8 mouse cellular contexts compared by ENCODE assay signal in the genomic region with DNA sequence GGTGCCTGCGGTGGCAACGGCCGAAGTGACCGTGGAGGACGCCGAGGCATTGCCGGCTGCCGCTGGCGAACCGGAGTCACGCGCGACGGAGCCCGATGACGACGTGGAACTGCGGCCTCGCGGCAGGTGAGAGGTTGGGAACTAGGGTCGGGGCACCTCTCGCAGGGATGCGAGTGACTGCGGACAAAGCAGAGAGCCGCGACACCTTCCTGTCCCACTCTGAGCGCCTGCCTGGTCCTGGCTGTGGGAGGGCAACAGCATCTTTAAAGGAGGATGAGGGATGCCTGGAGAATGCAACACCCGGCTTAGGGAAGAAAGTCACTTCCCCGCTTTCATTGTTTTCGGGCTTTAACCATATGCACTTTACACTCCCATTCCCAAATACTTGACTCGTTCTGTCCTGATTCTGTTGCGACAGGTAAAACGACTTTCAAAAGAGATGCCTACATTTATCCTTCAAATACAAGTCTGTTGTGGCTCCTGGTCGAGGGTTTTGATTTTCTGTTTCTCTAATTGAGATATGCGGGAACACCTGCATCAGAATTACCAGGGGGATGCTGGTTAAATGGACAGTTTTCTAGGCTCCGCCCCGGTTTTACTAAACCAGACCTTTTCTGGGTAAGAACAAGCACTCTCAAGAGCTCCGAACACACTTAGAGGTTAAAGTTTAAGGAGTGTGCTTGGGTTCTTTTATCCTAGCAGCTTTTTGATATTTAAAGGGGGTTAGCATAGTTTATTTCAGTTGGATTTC. TPM values are rescaled to one million over a fixed set of nuclear protein-coding genes. Genes with fewer than 3 reads are reported as not detected.
DNase-seq lines count a peak whose midpoint lies in the region; ATAC-seq lines count a peak whose summit lies in the region.

No protein-coding gene starts in this region.

- H3K27ac ChIP-seq in embryonic facial prominence, embryonic 14.5 days (replicated peaks; ENCODE audit: low read depth, low read length): peak overlapping the region; percentile 88
- H3K27ac ChIP-seq in intestine, embryonic 14.5 days (ENCODE audit: low read depth): peak overlapping the region; percentile 63
- peak overlapping the region; percentile 89 for H3K27ac ChIP-seq in midbrain, embryonic 12.5 days (replicated peaks)

- peak; percentile 33 for DNase-seq in embryo, embryonic 10 days (ENCODE audit: low spot score)
- no peak for DNase-seq in embryo, embryonic 9.5 days (ENCODE audit: extremely low spot score)
- DNase-seq in right cerebral cortex, adult 18-20 months: peak; percentile 34
- DNase-seq in right cerebral cortex, postnatal 4 days: no peak
- no peak for DNase-seq in embryonic facial prominence, embryonic 14.5 days (ENCODE audit: low spot score)
- peak; percentile 77 for DNase-seq in intestine, embryonic 14.5 days (ENCODE audit: low spot score)

- WGBS in embryonic facial prominence, embryonic 14.5 days: 1% methylated on average over 32 of the region's 38 CpGs
- under 1% methylated on average over 38 of the region's 38 CpGs for WGBS in intestine, embryonic 14.5 days
- WGBS in midbrain, embryonic 12.5 days: 1% methylated on average over 38 of the region's 38 CpGs

- no peaks in the 10 kb centered on the region for H3K36me3 ChIP-seq in embryonic facial prominence, embryonic 14.5 days (ENCODE audit: control insufficient read depth, insufficient read depth, low read length)
- 0 out of 2 replicates have a peak, but pooled peaks cover 5% of the 10 kb centered on the region for H3K36me3 ChIP-seq in intestine, embryonic 14.5 days (ENCODE audit: control insufficient read depth, insufficient read depth, low read length)
- H3K36me3 ChIP-seq in midbrain, embryonic 12.5 days: no peaks in the 10 kb centered on the region

- peak overlapping the region; percentile 72 for H3K4me2 ChIP-seq in embryonic facial prominence, embryonic 14.5 days (ENCODE audit: low read depth, low read length)
- peak overlapping the region; percentile 73 for H3K4me2 ChIP-seq in intestine, embryonic 14.5 days (ENCODE audit: low read length)
- H3K4me2 ChIP-seq in midbrain, embryonic 12.5 days (replicated peaks): peak overlapping the region; percentile 78

- peaks cover 28% of the 10 kb centered on the region for H3K4me1 ChIP-seq in embryonic facial prominence, embryonic 14.5 days (ENCODE audit: control insufficient read depth, insufficient read depth, low read length)
- peaks cover 30% of the 10 kb centered on the region for H3K4me1 ChIP-seq in intestine, embryonic 14.5 days (replicated peaks; ENCODE audit: control insufficient read depth, insufficient read depth, low read length)
- peaks cover 30% of the 10 kb centered on the region for H3K4me1 ChIP-seq in midbrain, embryonic 12.5 days

- H3K27me3 ChIP-seq in embryonic facial prominence, embryonic 14.5 days (replicated peaks; ENCODE audit: control insufficient read depth, insufficient read depth, low read length): no peaks in the 10 kb centered on the region
- H3K27me3 ChIP-seq in intestine, embryonic 14.5 days (replicated peaks; ENCODE audit: control insufficient read depth, insufficient read depth, low read length): no peaks in the 10 kb centered on the region
- H3K27me3 ChIP-seq in midbrain, embryonic 12.5 days: no peaks in the 10 kb centered on the region

- no peaks in the 10 kb centered on the region for H3K9me3 ChIP-seq in embryonic facial prominence, embryonic 14.5 days (ENCODE audit: control insufficient read depth, low read length)
- H3K9me3 ChIP-seq in intestine, embryonic 14.5 days (ENCODE audit: control insufficient read depth, low read length): no peaks in the 10 kb centered on the region
- no peaks in the 10 kb centered on the region for H3K9me3 ChIP-seq in midbrain, embryonic 12.5 days

- ATAC-seq in embryonic facial prominence, embryonic 14.5 days (ENCODE audit: low read depth): no peak
- ATAC-seq in intestine, embryonic 14.5 days (replicated peaks; ENCODE audit: low FRiP score, low TSS enrichment, low read depth): no peak
- ATAC-seq in midbrain, embryonic 12.5 days (ENCODE audit: low FRiP score, low read depth): no peak
- no peak for ATAC-seq in monocyte, adult 5-6 weeks (replicated peaks; ENCODE audit: insufficient number of reproducible peaks, low FRiP score, low TSS enrichment, poor library complexity, severe bottlenecking)

- H3K9ac ChIP-seq in embryonic facial prominence, embryonic 14.5 days (ENCODE audit: low read depth, low read length): peak overlapping the region; percentile 88
- H3K9ac ChIP-seq in intestine, embryonic 14.5 days (ENCODE audit: low read length): peak overlapping the region; percentile 81
- peak overlapping the region; percentile 86 for H3K9ac ChIP-seq in midbrain, embryonic 12.5 days (replicated peaks)

- peak overlapping the region; percentile 93 for H3K4me3 ChIP-seq in embryonic facial prominence, embryonic 14.5 days (ENCODE audit: low read depth, low read length)
- peak overlapping the region; percentile 97 for H3K4me3 ChIP-seq in intestine, embryonic 14.5 days (ENCODE audit: low read depth, low read length)
- peak overlapping the region; percentile 91 for H3K4me3 ChIP-seq in midbrain, embryonic 12.5 days

RNA-seq across cellular contexts. Expression of a gene that starts 0.8 kb away (rescaled TPM):
- polyA plus RNA-seq in embryonic facial prominence, embryonic 14.5 days (2014; fragmentation: Nextera tagmentation; extraction: Ambion mirVana): 13.0 and 15.9 TPM in 2 replicates
- polyA plus RNA-seq in intestine, embryonic 14.5 days (2014; fragmentation: Nextera tagmentation; extraction: Ambion mirVana): 7.3 and 8.2 TPM in 2 replicates
- polyA plus RNA-seq in midbrain, embryonic 12.5 days (2016; fragmentation: Nextera tagmentation; extraction: Ambion mirVana): 14.4 and 15.6 TPM in 2 replicates
- 43.7 to 49.5 TPM (median 48.6 TPM) in 3 replicates for total RNA-seq in monocyte, adult 5-6 weeks (2017)

RNA-seq across cellular contexts. Expression of a gene that starts 53.0 kb away (rescaled TPM):
- 3.0 and 3.3 TPM in 2 replicates for polyA plus RNA-seq in embryonic facial prominence, embryonic 14.5 days (2014; fragmentation: Nextera tagmentation; extraction: Ambion mirVana)
- 4.8 and 6.1 TPM in 2 replicates for polyA plus RNA-seq in intestine, embryonic 14.5 days (2014; fragmentation: Nextera tagmentation; extraction: Ambion mirVana)
- 2.4 and 3.9 TPM in 2 replicates for polyA plus RNA-seq in midbrain, embryonic 12.5 days (2016; fragmentation: Nextera tagmentation; extraction: Ambion mirVana)
- 52.8 to 74.0 TPM (median 63.0 TPM) in 3 replicates for total RNA-seq in monocyte, adult 5-6 weeks (2017)

Comparison
In these comparisons a context has a peak if more than half of its experiments do, and no peak if none do; other contexts are left out.
1. DNase-seq: peak in embryo, embryonic 10 days (single experiment), right cerebral cortex, adult 18-20 months (single experiment) and intestine, embryonic 14.5 days (single experiment); none in embryo, embryonic 9.5 days (single experiment), right cerebral cortex, postnatal 4 days (single experiment) and embryonic facial prominence, embryonic 14.5 days (single experiment).
2. Peak in every context shown above with its lines, with median percentiles within 50 percentile points of each other: H3K27ac ChIP-seq, H3K4me2 ChIP-seq, H3K4me3 ChIP-seq and H3K9ac ChIP-seq.